Mouse (Mus musculus) kidney, adult 2 months (tissue): Measurements from ENCODE around the gene Abcc9. TPM values are rescaled to one million over a fixed set of nuclear protein-coding genes. Genes with fewer than 3 reads are reported as not detected.

Source experiments
- DNase-seq: peaks from one replicate; pipeline ENCODE4 v3.0.0; 2021
- H3K27ac ChIP-seq: fragments of 200-500 bp; 2 replicates; pipeline ENCODE4 v1.5.1; 2012; ENCODE audit warnings: low read depth, low read length, control low read depth, inconsistent platforms; ENCODE audit not compliant: insufficient read depth
- H3K27me3 ChIP-seq: fragments of 200-500 bp; replicated peaks from 2 replicates; pipeline ENCODE4 v1.6.1; 2012; ENCODE audit warnings: mild to moderate bottlenecking, moderate library complexity, low read length, inconsistent platforms; ENCODE audit not compliant: control insufficient read depth, insufficient read depth
- H3K36me3 ChIP-seq: fragments of 200-500 bp; 2 replicates; pipeline ENCODE4 v1.6.1; 2012; ENCODE audit warnings: mild to moderate bottlenecking, moderate library complexity, low read length, inconsistent platforms; ENCODE audit not compliant: control insufficient read depth, insufficient read depth
- H3K4me1 ChIP-seq: fragments of 200-500 bp; 2 replicates; pipeline ENCODE4 v1.6.1; 2011; ENCODE audit warnings: low read length; ENCODE audit not compliant: control insufficient read depth, insufficient read depth
- H3K4me3 ChIP-seq: fragments of 200-500 bp; 2 replicates; pipeline ENCODE4 v1.5.1; 2011; ENCODE audit warnings: mild to moderate bottlenecking, low read depth, low read length, control low read depth; ENCODE audit not compliant: insufficient read depth
- CTCF ChIP-seq: fragments of 200-500 bp; conservative IDR thresholded peaks from 2 replicates; pipeline ENCODE4 v1.5.1; 2011; ENCODE audit warnings: low read depth, mild to moderate bottlenecking, control low read depth, low read length, moderate library complexity, mixed read lengths; ENCODE audit not compliant: insufficient read depth, insufficient read length
- POLR2A ChIP-seq: fragments of 200-500 bp; IDR thresholded peaks from one replicate; pipeline ENCODE4 v1.6.1; 2011; ENCODE audit warnings: low read depth, low read length, control low read depth
- WGBS: fragments of 180-500 bp; shearing (Covaris S2); methylation state at CpG from one replicate; pipeline ENCODE4 v1.1.7; 2018; 5-methylcytosine and 5-hydroxymethylcytosine counted together
- polyA plus RNA-seq: library from polyadenylated mRNA; depleted of rRNA; stranded (reverse); fragments of >200 nt; gene quantifications from 2 replicates; pipeline ENCODE4 v1.2.3, GENCODE M21; 2012

Gene Abcc9
- polyA plus RNA-seq, 1 experiment = 5.3 TPM

DNA sequence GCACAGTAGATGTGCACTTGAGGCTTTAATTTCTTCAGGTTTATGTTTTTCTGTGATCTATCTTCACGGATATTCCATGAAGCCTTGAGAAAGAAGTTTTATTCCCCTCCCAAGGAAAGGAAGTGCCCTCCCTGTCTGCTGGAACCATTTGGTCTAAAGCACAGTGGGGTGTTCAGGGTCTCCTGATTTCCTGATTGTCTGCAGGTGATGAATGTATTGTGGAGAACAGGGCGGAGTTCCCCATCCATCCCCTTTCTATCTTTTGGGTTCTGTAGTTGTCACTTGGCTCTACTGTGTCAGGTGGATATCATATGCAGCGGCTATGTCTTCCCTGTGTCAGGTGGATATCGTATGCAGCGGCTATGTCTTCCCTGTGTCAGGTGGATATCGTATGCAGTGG lies 39.6 kb upstream of the Abcc9 start:
- WGBS = 81% methylated on average over 6 of the region's 6 CpGs
- Histone ChIP-seq H3K27ac (no peak overlapping the region), H3K36me3 (no peaks in the 10 kb centered on the region), H3K4me1 (peaks cover 12% of the 10 kb centered on the region; the same call in 1 of the 2 replicates), H3K4me3 (no peak overlapping the region), H3K27me3 (no peaks in the 10 kb centered on the region)
- TF ChIP-seq CTCF = no peak
- no peak for TF ChIP-seq POLR2A
- no peak for DNase-seq

GRCm38 (mm10) chr6:142738637-142739036 lies 36.5 kb upstream of the Abcc9 start:
- H3K4me1 ChIP-seq = peaks cover 12% of the 10 kb centered on the region; the same call in 1 of the 2 replicates
- no peak overlapping the region for H3K27ac ChIP-seq
- no peaks in the 10 kb centered on the region for H3K27me3 ChIP-seq
- no peak for TF ChIP-seq POLR2A
- H3K4me3 ChIP-seq = no peak overlapping the region
- WGBS = 64% methylated on average over 6 of the region's 6 CpGs
- no peaks in the 10 kb centered on the region for H3K36me3 ChIP-seq
- no peak for DNase-seq

- H3K36me3 ChIP-seq = no peaks in the 10 kb centered on the region
- no peak overlapping the region for H3K4me3 ChIP-seq
- peaks cover 12% of the 10 kb centered on the region; the same call in 1 of the 2 replicates for H3K4me1 ChIP-seq
- H3K27ac ChIP-seq = no peak overlapping the region
- 61% methylated on average over 2 of the region's 2 CpGs for WGBS
- TF ChIP-seq CTCF (no peak), POLR2A (no peak)
- DNase-seq = peak; percentile 66
- no peaks in the 10 kb centered on the region for H3K27me3 ChIP-seq
Observed at GRCm38 (mm10) chr6:142738225-142738624, 36.1 kb upstream of the Abcc9 start.

GRCm38 (mm10) chr6:142735302-142736005 lies 33.3 kb upstream of the Abcc9 start:
- H3K4me1 ChIP-seq = peaks cover 12% of the 10 kb centered on the region; the same call in 1 of the 2 replicates
- H3K36me3 ChIP-seq = no peaks in the 10 kb centered on the region
- H3K27me3 ChIP-seq = no peaks in the 10 kb centered on the region
- no peak overlapping the region for H3K27ac ChIP-seq
- H3K4me3 ChIP-seq = no peak overlapping the region
- DNase-seq = peak; percentile 65
- peak; percentile 39 for TF ChIP-seq CTCF
- TF ChIP-seq POLR2A = no peak
- WGBS = 47% methylated on average over 8 of the region's 8 CpGs

DNA sequence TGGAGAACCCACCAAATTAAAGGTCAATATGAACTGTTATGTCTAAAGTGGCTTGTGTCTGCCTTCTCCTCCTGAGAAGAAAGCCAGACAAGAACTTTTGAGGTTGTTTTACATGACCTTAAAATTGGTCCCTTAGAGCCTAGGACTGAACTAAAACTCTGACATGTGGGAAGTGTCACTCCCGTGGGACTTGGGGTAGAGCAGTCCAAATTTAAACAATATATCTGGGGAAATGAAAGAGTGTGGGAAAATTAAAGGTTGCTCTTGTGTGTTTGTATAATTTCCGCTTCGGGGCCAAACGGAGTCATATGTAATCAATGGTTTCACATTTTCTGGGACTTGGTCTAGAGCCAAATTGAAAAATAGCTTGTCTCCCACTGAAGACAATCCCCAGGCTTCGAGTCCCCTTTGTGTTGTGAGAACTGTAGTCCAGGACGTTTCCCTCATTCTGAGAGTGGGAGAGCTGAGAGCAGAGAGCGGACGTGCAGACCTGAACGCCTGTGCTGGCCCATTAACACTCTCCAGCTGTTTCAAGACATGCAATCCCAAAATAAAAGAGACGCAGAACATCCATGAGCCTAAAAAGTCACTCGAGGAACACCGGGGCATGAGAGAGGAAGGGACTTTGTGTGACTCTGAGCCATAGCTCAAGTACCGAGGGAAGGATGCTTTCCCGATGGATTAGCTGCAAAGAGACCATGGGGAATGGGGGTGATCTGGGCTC lies 30.6 kb upstream of the Abcc9 start:
- Histone ChIP-seq H3K36me3 (no peaks in the 10 kb centered on the region), H3K27ac (no peak overlapping the region), H3K4me1 (peaks cover 5% of the 10 kb centered on the region; the same call in 1 of the 2 replicates), H3K4me3 (no peak overlapping the region), H3K27me3 (no peaks in the 10 kb centered on the region)
- 67% methylated on average over 14 of the region's 14 CpGs for WGBS
- no peak for DNase-seq
- TF ChIP-seq POLR2A = no peak
- TF ChIP-seq CTCF = no peak

- TF ChIP-seq CTCF (no peak), POLR2A (no peak)
- Histone ChIP-seq H3K4me3 (no peak overlapping the region), H3K27me3 (no peaks in the 10 kb centered on the region), H3K27ac (no peak overlapping the region), H3K4me1 (no peaks in the 10 kb centered on the region; the same call in 1 of the 2 replicates), H3K36me3 (no peaks in the 10 kb centered on the region)
- WGBS = 60% methylated on average over 4 of the region's 4 CpGs
- peak; percentile 19 for DNase-seq
Observed at GRCm38 (mm10) chr6:142726032-142726431, 23.9 kb upstream of the Abcc9 start.

DNA sequence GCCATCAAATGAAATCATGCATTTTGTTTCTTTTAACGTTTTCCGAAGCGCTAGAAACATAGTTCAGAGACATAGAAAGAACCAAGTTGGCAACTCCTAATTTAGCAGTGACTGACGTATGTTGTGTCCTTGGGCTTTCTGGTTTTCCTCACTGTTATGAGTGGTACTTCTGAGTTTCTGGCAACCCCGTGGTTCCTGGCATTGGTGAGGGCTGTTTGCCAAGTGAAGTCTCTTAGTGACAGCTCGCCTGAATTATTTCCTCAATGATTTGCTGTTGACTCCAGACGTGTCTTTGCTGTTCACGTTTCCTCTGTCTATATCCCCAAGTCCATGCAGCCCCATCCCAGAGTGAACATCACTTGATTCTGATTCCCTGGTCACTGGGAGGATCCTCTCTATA lies 19.6 kb upstream of the Abcc9 start:
- Histone ChIP-seq H3K4me1 (no peaks in the 10 kb centered on the region; the same call in 1 of the 2 replicates), H3K36me3 (no peaks in the 10 kb centered on the region), H3K27me3 (no peaks in the 10 kb centered on the region), H3K4me3 (no peak overlapping the region), H3K27ac (no peak overlapping the region)
- 78% methylated on average over 8 of the region's 8 CpGs for WGBS
- DNase-seq = no peak
- TF ChIP-seq POLR2A = no peak
- no peak for TF ChIP-seq CTCF
